Mouse (Mus musculus) ES-E14 (cell line): ENCODE results near the gene Samd4.

Source experiments
- CHD2 ChIP-seq: IDR thresholded peaks from 2 replicates; pipeline ENCODE4 v1.6.1; 2014; ENCODE audit warnings: mild to moderate bottlenecking, low read depth, low read length, inconsistent platforms
- HCFC1 ChIP-seq: IDR thresholded peaks from 2 replicates; pipeline ENCODE4 v1.6.1; 2012; ENCODE audit warnings: low read length, inconsistent platforms, borderline replicate concordance; ENCODE audit not compliant: insufficient read depth
- MAFK ChIP-seq: IDR thresholded peaks from 2 replicates; pipeline ENCODE4 v1.6.1; 2014; ENCODE audit warnings: mild to moderate bottlenecking, low read depth, low read length, inconsistent platforms; ENCODE audit not compliant: insufficient read depth
- ZC3H11A ChIP-seq: IDR thresholded peaks from 2 replicates; pipeline ENCODE4 v1.6.1; 2012; ENCODE audit warnings: low read depth, mild to moderate bottlenecking, inconsistent platforms, low read length, borderline replicate concordance
- ZNF384 ChIP-seq: IDR thresholded peaks from 2 replicates; pipeline ENCODE4 v1.6.1; 2012; ENCODE audit warnings: low read depth, low read length, inconsistent platforms

DNA sequence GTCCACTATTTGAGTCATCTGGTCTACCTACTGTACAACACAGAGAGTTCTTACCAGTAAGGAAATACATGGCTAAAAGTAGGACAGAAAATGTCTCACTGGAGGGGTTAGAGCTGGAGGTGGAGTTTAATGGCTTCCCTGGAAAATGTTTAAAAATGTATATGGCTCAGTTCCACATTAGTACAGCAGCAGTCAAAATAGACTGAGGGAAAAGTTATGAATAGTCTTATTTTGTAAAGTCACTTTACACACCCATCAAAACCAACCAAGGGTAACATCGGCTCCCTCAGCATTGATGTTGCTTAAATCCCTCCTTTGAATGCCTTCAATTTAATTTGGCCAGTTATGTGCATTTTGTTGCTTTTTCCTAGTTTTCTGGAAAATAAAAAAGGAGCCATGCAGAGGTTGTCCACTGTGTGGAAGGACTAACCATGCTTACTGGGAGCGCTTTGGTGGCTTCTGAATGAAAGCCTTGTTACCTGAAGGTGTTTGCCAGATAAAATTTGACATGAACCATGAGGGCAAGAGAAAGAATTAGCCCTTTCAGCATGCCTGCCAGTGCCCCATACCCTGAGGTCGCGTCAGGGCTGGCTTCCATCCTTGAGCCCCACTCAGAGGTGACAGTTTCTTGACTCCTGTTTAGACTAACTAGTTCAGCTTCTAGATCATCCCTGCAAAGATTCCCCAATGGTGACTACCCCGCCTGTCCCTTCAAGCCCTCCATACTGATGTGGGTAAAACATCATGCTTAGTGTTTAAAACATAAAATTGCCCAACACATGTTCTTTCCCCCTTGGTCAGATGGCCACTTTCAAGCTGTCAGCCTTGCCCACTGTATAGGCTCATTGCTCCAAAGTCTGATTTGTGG, 169.3 kb downstream of the Samd4 start:
- TF ChIP-seq ZC3H11A (no peak), ZNF384 (no peak), MAFK (no peak), CHD2 (no peak), HCFC1 (no peak)
